Mouse (Mus musculus): Measurements from ENCODE around the gene Slc4a1ap.

DNA sequence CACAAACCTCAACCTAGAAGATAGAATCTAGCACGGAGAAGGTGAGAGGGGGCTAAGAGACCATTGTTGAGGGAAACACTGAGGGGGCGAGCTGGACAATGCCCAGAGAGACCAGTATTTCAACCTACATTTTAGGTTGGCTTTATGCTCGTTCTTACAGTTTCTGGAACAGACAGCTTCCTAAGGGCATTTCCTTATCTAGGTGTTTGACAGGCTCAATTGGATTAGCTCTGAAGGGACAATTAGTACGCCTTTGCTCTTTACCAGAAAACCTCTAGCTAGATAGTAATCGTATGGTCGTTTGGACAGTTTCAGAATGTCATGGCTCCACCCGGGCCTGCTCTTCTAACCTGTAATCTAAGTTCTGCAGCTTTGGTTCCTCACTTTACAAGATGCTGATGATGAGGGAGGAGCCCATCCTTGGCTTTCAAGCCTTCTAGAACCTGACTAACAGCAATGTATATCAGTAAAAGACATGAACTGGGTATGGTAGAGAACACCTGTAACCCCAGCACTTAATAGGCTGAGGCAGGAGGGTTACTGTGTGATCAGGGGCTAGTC is 74.4 kb downstream of the Slc4a1ap start:
- TF ChIP-seq POLR2A (IDR thresholded peaks at IDR 0.05; ENCODE audit: low read depth, low read length) = no peak
- TF ChIP-seq CTCF (IDR thresholded peaks at IDR 0.05; ENCODE audit: borderline replicate concordance, insufficient read depth, low read length) = no peak

All from embryonic fibroblast, embryonic 13.5 days (primary cell).